10 mouse cellular contexts compared by ENCODE assay signal in the genomic region with DNA sequence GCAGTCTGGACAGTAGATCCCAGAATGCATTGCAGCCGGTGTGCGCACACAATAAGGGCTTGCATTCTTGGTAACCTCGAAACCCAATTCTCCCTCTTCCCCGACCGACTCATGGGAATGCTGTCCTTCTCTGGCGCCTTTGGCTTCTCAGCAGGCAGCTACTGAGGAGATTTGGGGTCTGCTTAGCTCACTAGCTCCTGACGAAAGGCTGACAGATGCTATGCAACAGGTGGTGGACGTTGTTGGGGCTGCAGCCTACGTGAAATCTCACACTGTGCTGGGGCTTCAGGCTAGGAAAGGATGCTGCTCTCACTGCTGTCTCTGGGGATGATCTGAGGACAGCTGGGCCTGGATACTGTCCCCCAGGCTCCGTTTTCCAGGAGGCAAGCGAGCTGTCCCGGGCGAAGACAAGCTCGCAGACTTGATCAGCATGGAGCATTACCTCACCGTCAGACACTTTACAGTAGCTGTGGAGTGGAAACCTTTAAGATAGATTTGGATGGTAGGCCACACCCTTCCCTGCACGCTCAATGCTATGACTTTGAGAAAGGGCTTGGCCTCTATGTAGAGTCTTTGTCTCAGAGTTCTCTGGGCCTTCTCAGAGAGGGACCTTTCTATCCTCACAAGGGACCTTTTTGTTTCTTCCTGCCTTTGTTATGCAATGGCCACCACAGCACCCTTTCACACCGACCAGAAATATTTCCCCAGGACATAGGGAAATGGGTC. TPM values are rescaled to one million over a fixed set of nuclear protein-coding genes. Genes with fewer than 3 reads are reported as not detected.
DNase-seq lines count a peak whose midpoint lies in the region; ATAC-seq and TF ChIP-seq lines count a peak whose summit lies in the region.
"Had no signal": no experiment of that assay in that cellular context is flagged by ENCODE, and none has a peak within 500 bp of the region (broad histone marks: within the 10 kb centered on the region; RNA-seq: fewer than 3 reads in every experiment).

No protein-coding gene starts in this region.

- H3K27ac ChIP-seq in forebrain, embryonic 10.5 days, result peak overlapping the region; percentile 94
- no peak overlapping the region for H3K27ac ChIP-seq in forebrain, embryonic 16.5 days (ENCODE audit: low read length)
- H3K27ac ChIP-seq in forebrain, embryonic 12.5 days, result peak overlapping the region; percentile 91
- H3K27ac ChIP-seq in limb, embryonic 14.5 days (replicated peaks; ENCODE audit: low read depth, low read length), result no peak overlapping the region
- H3K27ac ChIP-seq in neural tube, embryonic 14.5 days (ENCODE audit: low read depth, low read length), result no peak overlapping the region; the same call in 1 of the 2 replicates
- no peak overlapping the region for H3K27ac ChIP-seq in liver, postnatal 0 days (ENCODE audit: low read depth)

- H3K9me3 ChIP-seq in forebrain, embryonic 10.5 days, result no peaks in the 10 kb centered on the region
- H3K9me3 ChIP-seq in forebrain, embryonic 16.5 days (ENCODE audit: control insufficient read depth, low read length), result no peaks in the 10 kb centered on the region
- no peaks in the 10 kb centered on the region for H3K9me3 ChIP-seq in forebrain, embryonic 12.5 days
- H3K9me3 ChIP-seq in limb, embryonic 14.5 days (ENCODE audit: control insufficient read depth, low read length), result no peaks in the 10 kb centered on the region
- H3K9me3 ChIP-seq in neural tube, embryonic 14.5 days (ENCODE audit: control insufficient read depth, low read length), result no peaks in the 10 kb centered on the region
- H3K9me3 ChIP-seq in liver, postnatal 0 days (ENCODE audit: low read length), result no peaks in the 10 kb centered on the region

- peaks cover 94% of the 10 kb centered on the region for H3K4me1 ChIP-seq in forebrain, embryonic 10.5 days
- peaks cover 49% of the 10 kb centered on the region for H3K4me1 ChIP-seq in forebrain, embryonic 16.5 days (replicated peaks; ENCODE audit: control insufficient read depth, insufficient read depth, low read length)
- peaks cover 65% of the 10 kb centered on the region for H3K4me1 ChIP-seq in forebrain, embryonic 12.5 days
- peaks cover 21% of the 10 kb centered on the region for H3K4me1 ChIP-seq in limb, embryonic 14.5 days (ENCODE audit: control insufficient read depth, insufficient read depth, low read length)
- peaks cover 24% of the 10 kb centered on the region for H3K4me1 ChIP-seq in neural tube, embryonic 14.5 days (ENCODE audit: control insufficient read depth, insufficient read depth, low read length)
- H3K4me1 ChIP-seq in liver, postnatal 0 days (ENCODE audit: insufficient read depth), result peaks cover 16% of the 10 kb centered on the region; the same call in 1 of the 2 replicates

- TF ChIP-seq POLR2A in limb, embryonic 14.5 days (IDR thresholded peaks at IDR 0.05; ENCODE audit: borderline replicate concordance, extremely low read depth, insufficient read depth, insufficient read length), result no peak

- no peak for DNase-seq in forebrain, embryonic 10.5 days (ENCODE audit: extremely low spot score, low spot score)
- DNase-seq in limb, embryonic 14.5 days (ENCODE audit: low spot score), result peak; percentile 44
- DNase-seq in testis, postnatal 14 days (ENCODE audit: low spot score), result no peak
- DNase-seq in liver, postnatal 0 days, result no peak
- DNase-seq in urinary bladder, postnatal 4 days (ENCODE audit: low spot score in 2 of 2), result no peak
- DNase-seq: heart, adult 11 months; thymus, adult 2 months had no signal

- TF ChIP-seq EP300 in liver, postnatal 0 days (IDR thresholded peaks at IDR 0.05; ENCODE audit: low read depth), result no peak

- H3K27me3 ChIP-seq in forebrain, embryonic 10.5 days (ENCODE audit: poor library complexity, severe bottlenecking), result peaks cover 40% of the 10 kb centered on the region
- H3K27me3 ChIP-seq in forebrain, embryonic 16.5 days (replicated peaks; ENCODE audit: control insufficient read depth, insufficient read depth, low read length), result no peaks in the 10 kb centered on the region
- no peaks in the 10 kb centered on the region for H3K27me3 ChIP-seq in forebrain, embryonic 12.5 days
- no peaks in the 10 kb centered on the region for H3K27me3 ChIP-seq in limb, embryonic 14.5 days (ENCODE audit: control insufficient read depth, insufficient read depth, low read length)
- no peaks in the 10 kb centered on the region for H3K27me3 ChIP-seq in neural tube, embryonic 14.5 days (ENCODE audit: control insufficient read depth, insufficient read depth, low read length)
- H3K27me3 ChIP-seq in liver, postnatal 0 days (ENCODE audit: insufficient read depth, low read length), result peaks cover 28% of the 10 kb centered on the region

- peaks cover 36% of the 10 kb centered on the region for H3K36me3 ChIP-seq in forebrain, embryonic 10.5 days (replicated peaks)
- peaks cover 11% of the 10 kb centered on the region for H3K36me3 ChIP-seq in forebrain, embryonic 16.5 days (ENCODE audit: control insufficient read depth, insufficient read depth)
- peaks cover 27% of the 10 kb centered on the region for H3K36me3 ChIP-seq in forebrain, embryonic 12.5 days (replicated peaks)
- peaks cover 20% of the 10 kb centered on the region for H3K36me3 ChIP-seq in limb, embryonic 14.5 days (ENCODE audit: control insufficient read depth, insufficient read depth, low read length)
- H3K36me3 ChIP-seq in neural tube, embryonic 14.5 days (ENCODE audit: control insufficient read depth, insufficient read depth, low read length), result peaks cover 13% of the 10 kb centered on the region; the same call in 1 of the 2 replicates
- no peaks in the 10 kb centered on the region for H3K36me3 ChIP-seq in liver, postnatal 0 days (replicated peaks; ENCODE audit: insufficient read depth, low read length)

- H3K4me3 ChIP-seq in forebrain, embryonic 10.5 days, result peak overlapping the region; percentile 86
- no peak overlapping the region for H3K4me3 ChIP-seq in forebrain, embryonic 16.5 days (replicated peaks; ENCODE audit: low read length)
- H3K4me3 ChIP-seq in forebrain, embryonic 12.5 days (replicated peaks), result no peak overlapping the region
- no peak overlapping the region for H3K4me3 ChIP-seq in limb, embryonic 14.5 days (replicated peaks; ENCODE audit: low read length)
- H3K4me3 ChIP-seq in neural tube, embryonic 14.5 days (ENCODE audit: low read depth, low read length), result no peak overlapping the region
- H3K4me3 ChIP-seq in liver, postnatal 0 days (ENCODE audit: low read depth, low read length), result no peak overlapping the region

- WGBS in forebrain, embryonic 10.5 days, result 45% methylated on average over 17 of the region's 17 CpGs
- 36% methylated on average over 17 of the region's 17 CpGs for WGBS in forebrain, embryonic 16.5 days
- 32% methylated on average over 17 of the region's 17 CpGs for WGBS in forebrain, embryonic 12.5 days
- 63% methylated on average over 17 of the region's 17 CpGs for WGBS in limb, embryonic 14.5 days
- 25% methylated on average over 17 of the region's 17 CpGs for WGBS in neural tube, embryonic 14.5 days
- 76% methylated on average over 17 of the region's 17 CpGs for WGBS in liver, postnatal 0 days (ENCODE audit: insufficient replicate concordance)

- ATAC-seq in forebrain, embryonic 16.5 days, result no peak
- ATAC-seq in forebrain, embryonic 12.5 days (ENCODE audit: low FRiP score), result no peak
- ATAC-seq in limb, embryonic 14.5 days (ENCODE audit: low FRiP score, low read depth), result peak; percentile 34
- ATAC-seq in neural tube, embryonic 14.5 days (ENCODE audit: low read depth), result no peak
- no peak for ATAC-seq in liver, postnatal 0 days

- H3K4me2 ChIP-seq in forebrain, embryonic 16.5 days (ENCODE audit: low read length), result no peak overlapping the region
- H3K4me2 ChIP-seq in forebrain, embryonic 12.5 days, result peak overlapping the region; percentile 86
- no peak overlapping the region for H3K4me2 ChIP-seq in limb, embryonic 14.5 days (replicated peaks; ENCODE audit: low read depth, low read length, severe bottlenecking)
- H3K4me2 ChIP-seq in neural tube, embryonic 14.5 days (ENCODE audit: low read depth, low read length), result peak overlapping the region; percentile 85; the same call in 1 of the 2 replicates
- H3K4me2 ChIP-seq in liver, postnatal 0 days (ENCODE audit: low read depth, low read length), result no peak overlapping the region

- TF ChIP-seq CTCF in liver, postnatal 0 days (IDR thresholded peaks at IDR 0.05; ENCODE audit: low read depth), result no peak

- no peak overlapping the region for H3K9ac ChIP-seq in forebrain, embryonic 16.5 days (replicated peaks; ENCODE audit: low read depth, low read length)
- H3K9ac ChIP-seq in forebrain, embryonic 12.5 days, result 0 out of 2 replicates have a peak overlapping the region, but pooled peaks have one; percentile 1
- H3K9ac ChIP-seq in limb, embryonic 14.5 days (ENCODE audit: low read depth, low read length, severe bottlenecking), result no peak overlapping the region
- no peak overlapping the region for H3K9ac ChIP-seq in neural tube, embryonic 14.5 days (replicated peaks; ENCODE audit: low read depth, low read length)
- no peak overlapping the region for H3K9ac ChIP-seq in liver, postnatal 0 days (replicated peaks)

RNA-seq across cellular contexts. Expression of gene Mycl, which starts 5.3 kb away (rescaled TPM):
- polyA plus RNA-seq in forebrain, embryonic 10.5 days (2016; fragmentation: Nextera tagmentation; extraction: Ambion mirVana), result 39.7 and 42.7 TPM in 2 replicates
- 71.6 and 85.9 TPM in 2 replicates for polyA plus RNA-seq in forebrain, embryonic 16.5 days (2015; fragmentation: Nextera tagmentation; extraction: Ambion mirVana)
- 84.0 and 84.3 TPM in 2 replicates for polyA plus RNA-seq in forebrain, embryonic 12.5 days (2016; fragmentation: Nextera tagmentation; extraction: Ambion mirVana)
- polyA plus RNA-seq in limb, embryonic 14.5 days (2012; rRNA removed), result 24.6 and 26.2 TPM in 2 replicates
- polyA plus RNA-seq in limb, embryonic 14.5 days (2014; fragmentation: Nextera tagmentation; extraction: Ambion mirVana), result 39.2 and 41.1 TPM in 2 replicates
- 60.9 and 70.8 TPM in 2 replicates for polyA plus RNA-seq in neural tube, embryonic 14.5 days (2014; fragmentation: Nextera tagmentation; extraction: Ambion mirVana)
- 1.2 and 1.5 TPM in 2 replicates for polyA plus RNA-seq in liver, postnatal 0 days (2015; fragmentation: Nextera tagmentation; extraction: Ambion mirVana)

RNA-seq across cellular contexts. Expression of gene Trit1, which starts 15.6 kb away (rescaled TPM):
- 23.8 and 25.9 TPM in 2 replicates for polyA plus RNA-seq in forebrain, embryonic 10.5 days (2016; fragmentation: Nextera tagmentation; extraction: Ambion mirVana)
- 34.1 and 35.7 TPM in 2 replicates for polyA plus RNA-seq in forebrain, embryonic 16.5 days (2015; fragmentation: Nextera tagmentation; extraction: Ambion mirVana)
- polyA plus RNA-seq in forebrain, embryonic 12.5 days (2016; fragmentation: Nextera tagmentation; extraction: Ambion mirVana), result 29.3 and 29.7 TPM in 2 replicates
- polyA plus RNA-seq in limb, embryonic 14.5 days (2012; rRNA removed), result 13.7 and 15.0 TPM in 2 replicates
- polyA plus RNA-seq in limb, embryonic 14.5 days (2014; fragmentation: Nextera tagmentation; extraction: Ambion mirVana), result 18.9 and 20.1 TPM in 2 replicates
- polyA plus RNA-seq in neural tube, embryonic 14.5 days (2014; fragmentation: Nextera tagmentation; extraction: Ambion mirVana), result 25.2 and 27.8 TPM in 2 replicates
- 7.1 and 7.5 TPM in 2 replicates for polyA plus RNA-seq in liver, postnatal 0 days (2015; fragmentation: Nextera tagmentation; extraction: Ambion mirVana)

RNA-seq across cellular contexts. Expression of gene Mfsd2a, which starts 39.8 kb away (rescaled TPM):
- 18.5 and 19.4 TPM in 2 replicates for polyA plus RNA-seq in forebrain, embryonic 10.5 days (2016; fragmentation: Nextera tagmentation; extraction: Ambion mirVana)
- 34.3 and 37.2 TPM in 2 replicates for polyA plus RNA-seq in forebrain, embryonic 16.5 days (2015; fragmentation: Nextera tagmentation; extraction: Ambion mirVana)
- 21.7 TPM in 2 replicates for polyA plus RNA-seq in forebrain, embryonic 12.5 days (2016; fragmentation: Nextera tagmentation; extraction: Ambion mirVana)
- 13.1 and 16.4 TPM in 2 replicates for polyA plus RNA-seq in limb, embryonic 14.5 days (2012; rRNA removed)
- 9.1 and 9.3 TPM in 2 replicates for polyA plus RNA-seq in limb, embryonic 14.5 days (2014; fragmentation: Nextera tagmentation; extraction: Ambion mirVana)
- 25.5 and 27.8 TPM in 2 replicates for polyA plus RNA-seq in neural tube, embryonic 14.5 days (2014; fragmentation: Nextera tagmentation; extraction: Ambion mirVana)
- not detected in 2 replicates for polyA plus RNA-seq in liver, postnatal 0 days (2015; fragmentation: Nextera tagmentation; extraction: Ambion mirVana)

Comparison
In these comparisons a context has a peak if more than half of its experiments do, and no peak if none do; other contexts are left out.
1. H3K27ac ChIP-seq: peak in forebrain, embryonic 10.5 days (single experiment) and forebrain, embryonic 12.5 days (single experiment); none in forebrain, embryonic 16.5 days (single experiment), limb, embryonic 14.5 days (single experiment), neural tube, embryonic 14.5 days (single experiment) and liver, postnatal 0 days (single experiment).
2. H3K4me2 ChIP-seq: peak in forebrain, embryonic 12.5 days (single experiment) and neural tube, embryonic 14.5 days (single experiment); none in forebrain, embryonic 16.5 days (single experiment), limb, embryonic 14.5 days (single experiment) and liver, postnatal 0 days (single experiment).
3. RNA of gene Mycl, which starts 5.3 kb away (polyA plus RNA-seq): 84.0 to 84.3 TPM in forebrain, embryonic 12.5 days, 71.6 to 85.9 TPM in forebrain, embryonic 16.5 days, 60.9 to 70.8 TPM in neural tube, embryonic 14.5 days, 39.7 to 42.7 TPM in forebrain, embryonic 10.5 days and 24.6 to 41.1 TPM in limb, embryonic 14.5 days; 1.2 to 1.5 TPM in liver, postnatal 0 days; every median in the first group is over 10 times any median in the second.